Mouse (Mus musculus) embryonic fibroblast, embryonic 13.5 days (primary cell): ENCODE data around the gene Glis2.

Experiments
- CTCF ChIP-seq: IDR thresholded peaks from 2 replicates; pipeline ENCODE4 v1.5.1; 2011; ENCODE audit warnings: mild to moderate bottlenecking, control low read depth, low read length, moderate library complexity, borderline replicate concordance; ENCODE audit not compliant: insufficient read depth
- POLR2A ChIP-seq: IDR thresholded peaks from 2 replicates; pipeline ENCODE4 v1.6.1; 2011; ENCODE audit warnings: low read depth, mild to moderate bottlenecking, control low read depth, low read length, moderate library complexity

- TF ChIP-seq POLR2A, result no peak
- no peak for TF ChIP-seq CTCF
These were observed 47.7 kb upstream of the Glis2 start for GRCm38 (mm10) chr16:4546838-4547237.
